Mouse (Mus musculus): ENCODE measurements at regions not wholly inside any gene's neighbourhood (a gene's known extent, or its start where the extent isn't known, plus 50 kb on each side); places are given as distances from the start of the nearest gene placed in this dataset.

DNA sequence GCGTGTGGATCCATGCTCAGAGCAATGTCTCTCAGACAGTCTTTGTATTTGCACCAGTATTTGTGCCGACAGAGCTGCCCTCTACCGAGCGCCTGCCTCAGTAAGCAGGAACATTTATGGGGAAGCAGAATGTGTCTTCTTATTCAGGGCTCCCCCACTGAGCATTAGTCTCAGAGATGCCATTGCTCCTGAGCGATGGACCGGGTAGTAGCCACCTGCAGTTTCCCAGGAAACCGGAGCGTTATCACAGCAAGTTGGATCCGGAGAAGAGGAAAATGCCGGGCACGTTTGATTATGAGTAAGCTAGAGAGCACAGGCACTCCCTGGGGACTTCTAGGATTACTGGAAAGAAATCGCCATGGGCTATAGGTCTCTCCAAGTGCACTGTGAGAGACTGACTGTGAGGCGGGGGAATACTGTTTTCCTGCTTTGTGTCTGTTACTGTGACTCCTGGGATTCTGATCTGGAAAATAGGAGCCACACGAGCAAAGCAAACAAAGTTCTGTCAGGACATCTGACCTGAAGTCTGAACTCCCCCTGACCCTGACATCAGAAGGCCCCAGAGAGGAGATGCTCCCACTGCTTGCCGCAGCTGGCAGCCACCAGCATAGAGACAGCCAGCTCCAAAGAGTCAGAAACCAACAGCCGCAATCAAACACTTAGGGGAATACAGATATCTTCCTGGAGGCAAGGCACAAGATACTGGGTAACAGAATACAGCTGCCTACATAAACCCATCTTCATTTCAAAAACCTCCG is 160.9 kb downstream of the Rbm26 start:
- in situ Hi-C loops (cut with MboI; ENCODE audit: low sequenced_read_pairs in 2 of 2, unreplicated experiment in 2 of 2): no loop called here
- Histone ChIP-seq H3K9me3 (ENCODE audit: control insufficient read depth, insufficient read depth, low read depth, low read length) (no peaks in the 10 kb centered on the region), H3K4me1 (ENCODE audit: control insufficient read depth in 2 of 2, insufficient read depth in 2 of 2, low read length in 2 of 2, poor library complexity in 1 of 2) (peaks cover 0 to 5% of the 10 kb centered on the region in 2 experiments; a peak in 2 of 4 replicates), H3K27ac (ENCODE audit: insufficient read depth, low read depth, low read length, poor library complexity, severe bottlenecking) (no peak overlapping the region), H3K9ac (ENCODE audit: insufficient read depth, low read depth, low read length, poor library complexity, severe bottlenecking) (no peak overlapping the region), H3K36me3 (ENCODE audit: control insufficient read depth, insufficient read depth, low read length, poor library complexity, severe bottlenecking) (no peaks in the 10 kb centered on the region), H3K4me3 (ENCODE audit: insufficient read depth in 1 of 2, low read depth in 1 of 2, low read length in 2 of 2, poor library complexity in 1 of 2, severe bottlenecking in 1 of 2) (no peak overlapping the region)
- no peak for TF ChIP-seq MAFK (IDR thresholded peaks at IDR 0.05; ENCODE audit: insufficient read depth, low read depth, low read length)
- no peak for TF ChIP-seq CHD2 (IDR thresholded peaks at IDR 0.05; ENCODE audit: low read depth, low read length)
- no peak for TF ChIP-seq HCFC1 (IDR thresholded peaks at IDR 0.05; ENCODE audit: borderline replicate concordance, insufficient read depth, low read length)
- no peak for TF ChIP-seq ZNF384 (IDR thresholded peaks at IDR 0.05; ENCODE audit: low read depth, low read length)
- TF ChIP-seq ZC3H11A (IDR thresholded peaks at IDR 0.05; ENCODE audit: borderline replicate concordance, low read depth, low read length): no peak
- no peak for DNase-seq (ENCODE audit: low read depth, low spot score)

DNA sequence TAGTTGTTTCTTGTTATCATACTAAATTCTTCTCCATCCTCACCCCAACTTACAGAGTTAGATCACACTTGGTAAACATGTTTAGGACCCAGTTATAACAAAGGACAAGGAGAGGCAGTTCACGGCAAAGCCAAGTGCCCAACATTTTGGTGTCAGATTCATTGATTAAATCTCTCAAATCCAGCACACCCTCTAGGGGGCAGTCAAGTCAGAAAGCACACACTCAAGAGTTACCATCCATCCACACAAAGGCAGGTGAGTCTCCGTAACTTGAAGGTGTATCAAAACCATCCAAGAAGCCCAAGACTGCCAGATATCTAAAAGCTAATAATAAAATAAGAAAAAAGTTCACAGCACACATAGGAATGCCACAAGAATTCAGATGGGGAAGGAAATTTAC is 161.8 kb downstream of the Rbm26 start:
- Histone ChIP-seq H3K27ac (ENCODE audit: insufficient read depth, low read depth, low read length, poor library complexity, severe bottlenecking) (no peak overlapping the region), H3K36me3 (ENCODE audit: control insufficient read depth, insufficient read depth, low read length, poor library complexity, severe bottlenecking) (no peaks in the 10 kb centered on the region), H3K4me3 (ENCODE audit: insufficient read depth in 1 of 2, low read depth in 1 of 2, low read length in 2 of 2, poor library complexity in 1 of 2, severe bottlenecking in 1 of 2) (no peak overlapping the region), H3K9me3 (ENCODE audit: control insufficient read depth, insufficient read depth, low read depth, low read length) (no peaks in the 10 kb centered on the region), H3K4me1 (ENCODE audit: control insufficient read depth in 2 of 2, insufficient read depth in 2 of 2, low read length in 2 of 2, poor library complexity in 1 of 2) (no peaks in the 10 kb centered on the region), H3K9ac (ENCODE audit: insufficient read depth, low read depth, low read length, poor library complexity, severe bottlenecking) (no peak overlapping the region)
- TF ChIP-seq CHD2 (IDR thresholded peaks at IDR 0.05; ENCODE audit: low read depth, low read length) (no peak), ZC3H11A (IDR thresholded peaks at IDR 0.05; ENCODE audit: borderline replicate concordance, low read depth, low read length) (no peak), MAFK (IDR thresholded peaks at IDR 0.05; ENCODE audit: insufficient read depth, low read depth, low read length) (no peak), HCFC1 (IDR thresholded peaks at IDR 0.05; ENCODE audit: borderline replicate concordance, insufficient read depth, low read length) (no peak), ZNF384 (IDR thresholded peaks at IDR 0.05; ENCODE audit: low read depth, low read length) (no peak)
- peak; percentile 28 for DNase-seq (ENCODE audit: low read depth, low spot score)
- in situ Hi-C loops (cut with MboI; ENCODE audit: low sequenced_read_pairs in 2 of 2, unreplicated experiment in 2 of 2): no loop called here

DNA sequence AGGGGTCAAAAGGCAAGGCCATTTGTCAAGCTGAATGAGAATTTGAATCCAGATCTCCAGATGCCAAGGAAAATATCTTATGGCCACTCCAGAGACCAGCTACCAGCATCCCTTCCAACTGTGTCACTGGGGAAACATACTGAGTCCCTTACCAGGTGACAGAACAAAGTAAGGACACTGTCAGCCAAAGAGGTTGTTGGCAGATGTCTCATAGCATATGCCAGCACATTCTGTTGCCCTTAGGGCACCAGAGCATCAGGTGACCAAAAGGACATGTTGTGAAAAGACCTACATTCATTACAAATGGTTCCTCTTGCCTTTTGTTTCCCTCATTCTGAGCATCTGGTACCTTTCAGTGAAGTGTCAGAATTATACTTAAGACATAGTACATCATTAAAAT is 166.4 kb downstream of the Rbm26 start:
- in situ Hi-C loops (cut with MboI; ENCODE audit: low sequenced_read_pairs in 2 of 2, unreplicated experiment in 2 of 2): no loop called here
- H3K36me3 ChIP-seq (ENCODE audit: control insufficient read depth, insufficient read depth, low read length, poor library complexity, severe bottlenecking): no peaks in the 10 kb centered on the region
- peaks cover 0 to 4% of the 10 kb centered on the region in 2 experiments; a peak in 1 of 4 replicates for H3K4me1 ChIP-seq (ENCODE audit: control insufficient read depth in 2 of 2, insufficient read depth in 2 of 2, low read length in 2 of 2, poor library complexity in 1 of 2)
- H3K4me3 ChIP-seq (ENCODE audit: insufficient read depth in 1 of 2, low read depth in 1 of 2, low read length in 2 of 2, poor library complexity in 1 of 2, severe bottlenecking in 1 of 2): no peak overlapping the region
- H3K9me3 ChIP-seq (ENCODE audit: control insufficient read depth, insufficient read depth, low read depth, low read length): no peaks in the 10 kb centered on the region
- no peak for DNase-seq (ENCODE audit: low read depth, low spot score)
- H3K9ac ChIP-seq (ENCODE audit: insufficient read depth, low read depth, low read length, poor library complexity, severe bottlenecking): no peak overlapping the region
- H3K27ac ChIP-seq (ENCODE audit: insufficient read depth, low read depth, low read length, poor library complexity, severe bottlenecking): no peak overlapping the region
- TF ChIP-seq ZC3H11A (IDR thresholded peaks at IDR 0.05; ENCODE audit: borderline replicate concordance, low read depth, low read length) (no peak), ZNF384 (IDR thresholded peaks at IDR 0.05; ENCODE audit: low read depth, low read length) (no peak), MAFK (IDR thresholded peaks at IDR 0.05; ENCODE audit: insufficient read depth, low read depth, low read length) (no peak), CHD2 (IDR thresholded peaks at IDR 0.05; ENCODE audit: low read depth, low read length) (no peak), HCFC1 (IDR thresholded peaks at IDR 0.05; ENCODE audit: borderline replicate concordance, insufficient read depth, low read length) (no peak)

DNA sequence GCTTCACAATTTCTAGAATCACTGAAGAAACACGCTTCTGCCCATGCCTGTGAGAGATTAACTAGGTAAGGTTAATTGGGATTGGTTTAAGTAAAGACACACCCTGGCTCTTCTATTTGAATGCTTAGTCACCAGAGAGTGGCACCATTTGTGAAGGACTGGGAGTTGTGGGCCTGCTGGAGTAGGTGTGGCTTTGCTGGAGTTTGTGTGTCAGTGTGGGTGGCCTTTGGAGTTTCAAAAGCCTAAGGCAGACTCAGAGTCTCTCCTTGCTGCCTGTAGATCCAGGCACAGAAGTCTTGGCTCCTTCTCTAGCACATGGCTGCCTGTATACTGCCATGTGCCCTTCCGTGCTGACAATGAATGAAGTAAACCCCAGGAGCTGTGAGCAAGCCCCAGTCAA is 168.8 kb downstream of the Rbm26 start:
- 0 out of 2 replicates have a peak, but pooled peaks have one; percentile 14 for TF ChIP-seq MAFK (IDR thresholded peaks at IDR 0.05; ENCODE audit: insufficient read depth, low read depth, low read length)
- no peak for TF ChIP-seq HCFC1 (IDR thresholded peaks at IDR 0.05; ENCODE audit: borderline replicate concordance, insufficient read depth, low read length)
- H3K9ac ChIP-seq (ENCODE audit: insufficient read depth, low read depth, low read length, poor library complexity, severe bottlenecking): no peak overlapping the region
- H3K27ac ChIP-seq (ENCODE audit: insufficient read depth, low read depth, low read length, poor library complexity, severe bottlenecking): peak overlapping the region; percentile 29
- no peak overlapping the region for H3K4me3 ChIP-seq (ENCODE audit: insufficient read depth in 1 of 2, low read depth in 1 of 2, low read length in 2 of 2, poor library complexity in 1 of 2, severe bottlenecking in 1 of 2)
- H3K4me1 ChIP-seq (ENCODE audit: control insufficient read depth in 2 of 2, insufficient read depth in 2 of 2, low read length in 2 of 2, poor library complexity in 1 of 2): peaks cover 0 to 4% of the 10 kb centered on the region in 2 experiments; a peak in 1 of 4 replicates
- in situ Hi-C loops (cut with MboI; ENCODE audit: low sequenced_read_pairs in 2 of 2, unreplicated experiment in 2 of 2): no loop called here
- no peaks in the 10 kb centered on the region for H3K36me3 ChIP-seq (ENCODE audit: control insufficient read depth, insufficient read depth, low read length, poor library complexity, severe bottlenecking)
- H3K9me3 ChIP-seq (ENCODE audit: control insufficient read depth, insufficient read depth, low read depth, low read length): no peaks in the 10 kb centered on the region
- peak; percentile 55 for DNase-seq (ENCODE audit: low read depth, low spot score)
